Comparison of ENCODE assay signal across 13 mouse cellular contexts in the genomic region with DNA sequence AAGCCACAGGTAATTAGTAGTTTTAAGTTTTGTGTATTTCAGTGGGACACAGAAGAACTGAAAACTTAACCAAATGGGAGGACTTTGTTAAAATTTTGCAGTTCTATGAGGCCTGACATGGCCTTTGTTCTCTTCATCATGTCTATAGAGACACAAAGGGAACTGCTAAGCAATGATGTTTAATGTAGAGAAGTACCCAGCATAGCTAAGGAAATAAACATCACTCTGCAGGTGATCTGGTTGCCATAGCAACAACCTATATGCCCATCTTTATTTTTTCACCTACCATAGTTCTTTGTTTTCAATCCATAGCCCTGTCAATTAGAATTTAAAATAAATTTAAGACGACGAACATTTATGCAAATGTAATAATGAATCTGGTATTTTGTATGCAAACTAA.
"Had no signal": no experiment of that assay in that cellular context is flagged by ENCODE, and none has a peak within 500 bp of the region (broad histone marks: within the 10 kb centered on the region; RNA-seq: fewer than 3 reads in every experiment).

No protein-coding gene starts in this region.

- H3K36me3 ChIP-seq: liver, embryonic 12.5 days; midbrain, embryonic 12.5 days; neural tube, embryonic 12.5 days; stomach, embryonic 15.5 days had no signal

- H3K9me3 ChIP-seq: liver, embryonic 12.5 days; midbrain, embryonic 12.5 days; neural tube, embryonic 12.5 days; stomach, embryonic 15.5 days had no signal

- H3K4me2 ChIP-seq: liver, embryonic 12.5 days; lung, embryonic 14.5 days; midbrain, embryonic 12.5 days; neural tube, embryonic 12.5 days; stomach, embryonic 15.5 days had no signal

- ATAC-seq: liver, embryonic 12.5 days had no signal

- H3K27me3 ChIP-seq: liver, embryonic 12.5 days; midbrain, embryonic 12.5 days; neural tube, embryonic 12.5 days; stomach, embryonic 15.5 days had no signal

- H3K9ac ChIP-seq: liver, embryonic 12.5 days; liver, embryonic 14.5 days; lung, embryonic 14.5 days; midbrain, embryonic 12.5 days; neural tube, embryonic 12.5 days; stomach, embryonic 15.5 days had no signal

- DNase-seq: lung, adult 18-20 months; lung, embryonic 14.5 days; lung, postnatal 10 days; lung, postnatal 4 days; right cerebral cortex, postnatal 14 days; thymus, adult 2 months; thymus, postnatal 25 days had no signal

- H3K4me3 ChIP-seq: liver, embryonic 12.5 days; midbrain, embryonic 12.5 days; neural tube, embryonic 12.5 days; stomach, embryonic 15.5 days had no signal

- H3K27ac ChIP-seq: liver, embryonic 12.5 days; liver, embryonic 14.5 days; midbrain, embryonic 12.5 days; neural tube, embryonic 12.5 days; stomach, embryonic 15.5 days; stomach, postnatal 0 days had no signal

- H3K4me1 ChIP-seq: liver, embryonic 12.5 days; midbrain, embryonic 12.5 days; neural tube, embryonic 12.5 days; stomach, embryonic 15.5 days had no signal
